Mouse (Mus musculus): Measurements from ENCODE around the gene Kif1b. TPM values are rescaled to one million over a fixed set of nuclear protein-coding genes. Genes with fewer than 3 reads are reported as not detected.

Gene Kif1b
- polyA plus RNA-seq, 1 experiment from 2014 or later: 52.2 TPM

GRCm38 (mm10) chr4:149269026-149269425 is 38.5 kb downstream of the Kif1b start:
- WGBS: 75% methylated on average over 4 of the region's 4 CpGs
- Histone ChIP-seq H3K4me2 (no peak overlapping the region), H3K4me3 (replicated peaks) (no peak overlapping the region), H3K4me1 (replicated peaks) (no peaks in the 10 kb centered on the region), H3K27ac (no peak overlapping the region), H3K9ac (replicated peaks) (no peak overlapping the region), H3K36me3 (peaks cover 66% of the 10 kb centered on the region), H3K9me3 (peaks cover 3% of the 10 kb centered on the region; the same call in 1 of the 2 replicates), H3K27me3 (no peaks in the 10 kb centered on the region)
- ATAC-seq (ENCODE audit: insufficient number of reproducible peaks, insufficient read depth, low FRiP score, low TSS enrichment, low read depth): no peak

- H3K27me3 ChIP-seq: no peaks in the 10 kb centered on the region
- 95% methylated on average over 2 of the region's 2 CpGs for WGBS
- H3K9ac ChIP-seq (replicated peaks): no peak overlapping the region
- peaks cover 64% of the 10 kb centered on the region for H3K36me3 ChIP-seq
- H3K27ac ChIP-seq: no peak overlapping the region
- no peaks in the 10 kb centered on the region for H3K4me1 ChIP-seq (replicated peaks)
- no peak overlapping the region for H3K4me3 ChIP-seq (replicated peaks)
- no peaks in the 10 kb centered on the region for H3K9me3 ChIP-seq
- no peak overlapping the region for H3K4me2 ChIP-seq
- ATAC-seq (ENCODE audit: insufficient number of reproducible peaks, insufficient read depth, low FRiP score, low TSS enrichment, low read depth): no peak
Observed at GRCm38 (mm10) chr4:149264895-149265294, 42.6 kb downstream of the Kif1b start.

- peaks cover 64% of the 10 kb centered on the region for H3K36me3 ChIP-seq
- H3K4me2 ChIP-seq: no peak overlapping the region
- H3K27me3 ChIP-seq: no peaks in the 10 kb centered on the region
- H3K4me1 ChIP-seq (replicated peaks): no peaks in the 10 kb centered on the region
- no peak overlapping the region for H3K4me3 ChIP-seq (replicated peaks)
- H3K27ac ChIP-seq: no peak overlapping the region
- WGBS: 84% methylated on average over 9 of the region's 9 CpGs
- no peak for ATAC-seq (ENCODE audit: insufficient number of reproducible peaks, insufficient read depth, low FRiP score, low TSS enrichment, low read depth)
- no peaks in the 10 kb centered on the region for H3K9me3 ChIP-seq
- H3K9ac ChIP-seq (replicated peaks): no peak overlapping the region
Observed at GRCm38 (mm10) chr4:149263218-149263617, 44.3 kb downstream of the Kif1b start.

- peaks cover 67% of the 10 kb centered on the region for H3K36me3 ChIP-seq
- H3K4me3 ChIP-seq (replicated peaks): no peak overlapping the region
- no peaks in the 10 kb centered on the region for H3K27me3 ChIP-seq
- no peaks in the 10 kb centered on the region for H3K9me3 ChIP-seq
- H3K4me1 ChIP-seq (replicated peaks): no peaks in the 10 kb centered on the region
- 74% methylated on average over 3 of the region's 3 CpGs for WGBS
- H3K4me2 ChIP-seq: no peak overlapping the region
- no peak overlapping the region for H3K9ac ChIP-seq (replicated peaks)
- no peak overlapping the region for H3K27ac ChIP-seq
- no peak for ATAC-seq (ENCODE audit: insufficient number of reproducible peaks, insufficient read depth, low FRiP score, low TSS enrichment, low read depth)
Observed at GRCm38 (mm10) chr4:149261466-149261865, 46.0 kb downstream of the Kif1b start.

GRCm38 (mm10) chr4:149260911-149261310 is 46.6 kb downstream of the Kif1b start:
- no peak overlapping the region for H3K27ac ChIP-seq
- H3K36me3 ChIP-seq: peaks cover 67% of the 10 kb centered on the region
- H3K4me2 ChIP-seq: no peak overlapping the region
- no peaks in the 10 kb centered on the region for H3K9me3 ChIP-seq
- H3K4me3 ChIP-seq (replicated peaks): no peak overlapping the region
- H3K4me1 ChIP-seq (replicated peaks): no peaks in the 10 kb centered on the region; the same call in 1 of the 2 replicates
- no peaks in the 10 kb centered on the region for H3K27me3 ChIP-seq
- ATAC-seq (ENCODE audit: insufficient number of reproducible peaks, insufficient read depth, low FRiP score, low TSS enrichment, low read depth): no peak
- no peak overlapping the region for H3K9ac ChIP-seq (replicated peaks)
- 86% methylated on average over 3 of the region's 3 CpGs for WGBS

GRCm38 (mm10) chr4:149259391-149260094 is 48.0 kb downstream of the Kif1b start:
- Histone ChIP-seq H3K4me3 (replicated peaks) (no peak overlapping the region), H3K36me3 (peaks cover 64% of the 10 kb centered on the region), H3K27ac (no peak overlapping the region), H3K27me3 (no peaks in the 10 kb centered on the region), H3K4me2 (no peak overlapping the region), H3K4me1 (replicated peaks) (no peaks in the 10 kb centered on the region; the same call in 1 of the 2 replicates), H3K9me3 (no peaks in the 10 kb centered on the region), H3K9ac (replicated peaks) (no peak overlapping the region)
- 85% methylated on average over 9 of the region's 9 CpGs for WGBS
- no peak for ATAC-seq (ENCODE audit: insufficient number of reproducible peaks, insufficient read depth, low FRiP score, low TSS enrichment, low read depth)

- Histone ChIP-seq H3K36me3 (peaks cover 65% of the 10 kb centered on the region), H3K27me3 (no peaks in the 10 kb centered on the region), H3K27ac (no peak overlapping the region), H3K4me3 (replicated peaks) (no peak overlapping the region), H3K9ac (replicated peaks) (no peak overlapping the region), H3K4me1 (replicated peaks) (no peaks in the 10 kb centered on the region; the same call in 1 of the 2 replicates), H3K4me2 (no peak overlapping the region), H3K9me3 (no peaks in the 10 kb centered on the region)
- ATAC-seq (ENCODE audit: insufficient number of reproducible peaks, insufficient read depth, low FRiP score, low TSS enrichment, low read depth): no peak
- WGBS: 94% methylated on average over 3 of the region's 3 CpGs
Observed at GRCm38 (mm10) chr4:149258926-149259325, 48.6 kb downstream of the Kif1b start.

- Histone ChIP-seq H3K9ac (replicated peaks) (no peak overlapping the region), H3K4me2 (no peak overlapping the region), H3K27me3 (no peaks in the 10 kb centered on the region), H3K27ac (no peak overlapping the region), H3K4me3 (replicated peaks) (no peak overlapping the region), H3K4me1 (replicated peaks) (no peaks in the 10 kb centered on the region; the same call in 1 of the 2 replicates), H3K9me3 (no peaks in the 10 kb centered on the region), H3K36me3 (peaks cover 62% of the 10 kb centered on the region)
- no peak for ATAC-seq (ENCODE audit: insufficient number of reproducible peaks, insufficient read depth, low FRiP score, low TSS enrichment, low read depth)
- 93% methylated on average over 15 of the region's 15 CpGs for WGBS
Observed at GRCm38 (mm10) chr4:149256511-149257300, 50.8 kb downstream of the Kif1b start.

- Histone ChIP-seq H3K36me3 (peaks cover 66% of the 10 kb centered on the region), H3K27me3 (no peaks in the 10 kb centered on the region), H3K27ac (no peak overlapping the region; the same call in 1 of the 2 replicates), H3K9me3 (no peaks in the 10 kb centered on the region), H3K9ac (replicated peaks) (no peak overlapping the region), H3K4me3 (replicated peaks) (no peak overlapping the region), H3K4me1 (replicated peaks) (no peaks in the 10 kb centered on the region; the same call in 1 of the 2 replicates), H3K4me2 (no peak overlapping the region)
- ATAC-seq (ENCODE audit: insufficient number of reproducible peaks, insufficient read depth, low FRiP score, low TSS enrichment, low read depth): no peak
- 63% methylated on average over 13 of the region's 13 CpGs for WGBS
Observed at GRCm38 (mm10) chr4:149255277-149256270, 51.9 kb downstream of the Kif1b start.

GRCm38 (mm10) chr4:149254827-149255226 is 52.7 kb downstream of the Kif1b start:
- ATAC-seq (ENCODE audit: insufficient number of reproducible peaks, insufficient read depth, low FRiP score, low TSS enrichment, low read depth): no peak
- peaks cover 71% of the 10 kb centered on the region for H3K36me3 ChIP-seq

More at GRCm38 (mm10) chr4:149254827-149255226, 52.7 kb downstream of the Kif1b start:
- Histone ChIP-seq H3K27ac (no peak overlapping the region), H3K4me2 (no peak overlapping the region), H3K9me3 (no peaks in the 10 kb centered on the region), H3K4me1 (replicated peaks) (no peaks in the 10 kb centered on the region; the same call in 1 of the 2 replicates), H3K27me3 (no peaks in the 10 kb centered on the region), H3K9ac (replicated peaks) (no peak overlapping the region), H3K4me3 (replicated peaks) (no peak overlapping the region)
- 87% methylated on average over 4 of the region's 4 CpGs for WGBS
